Mouse (Mus musculus) bone marrow macrophage, adult 2 months (primary cell): ENCODE data around the gene Slc38a3. TPM values are rescaled to one million over a fixed set of nuclear protein-coding genes. Genes with fewer than 3 reads are reported as not detected.
A peak's percentile ranks its signal among the peaks of the same experiment; 100 is the strongest.
"Not testable (repeated sequence)": the region's sequence is repeated elsewhere in the genome, so short reads cannot be mapped to it uniquely, and the experiment has no call there.

ENCODE experiments used
- H3K27ac ChIP-seq: 2 replicates; pipeline ENCODE4 v1.5.1; 2012; ENCODE audit warnings: low read depth, low read length; ENCODE audit not compliant: insufficient read depth
- H3K4me1 ChIP-seq: 2 replicates; pipeline ENCODE4 v1.6.1; 2012; ENCODE audit warnings: low read length; ENCODE audit not compliant: control insufficient read depth, insufficient read depth
- H3K4me3 ChIP-seq: 2 replicates; pipeline ENCODE4 v1.5.1; 2012; ENCODE audit warnings: mild to moderate bottlenecking, low read length, moderate library complexity; ENCODE audit not compliant: insufficient read depth
- CTCF ChIP-seq: IDR thresholded peaks from 2 replicates; pipeline ENCODE4 v1.5.1; 2012; ENCODE audit warnings: low read depth, mild to moderate bottlenecking, low read length, moderate library complexity
- POLR2A ChIP-seq: IDR thresholded peaks from 2 replicates; pipeline ENCODE4 v1.6.1; 2012; ENCODE audit warnings: mild to moderate bottlenecking, low read depth, low read length, borderline replicate concordance
- polyA plus RNA-seq: library from polyadenylated mRNA; stranded (reverse); fragments of >200 nt; gene quantifications from 2 replicates; pipeline ENCODE4 v1.2.4, GENCODE M21; 2012; ENCODE audit not compliant: missing spikeins, insufficient read depth, insufficient read length

Gene Slc38a3
- polyA plus RNA-seq, 1 experiment, result not detected

GRCm38 (mm10) chr9:107679501-107679900 is 10.2 kb upstream of the Slc38a3 start, which contains the start of gene Gnat1:
Gene Gnat1, minus strand, starts transcription at chr9:107679712.
- H3K4me3 ChIP-seq, result no peak within 1 kb of the TSS
- H3K4me1 ChIP-seq, result peaks cover 5% of the 10 kb centered on the region
- TF ChIP-seq CTCF, result no peak
- no peak for TF ChIP-seq POLR2A
- no peak within 1 kb of the TSS for H3K27ac ChIP-seq

DNA sequence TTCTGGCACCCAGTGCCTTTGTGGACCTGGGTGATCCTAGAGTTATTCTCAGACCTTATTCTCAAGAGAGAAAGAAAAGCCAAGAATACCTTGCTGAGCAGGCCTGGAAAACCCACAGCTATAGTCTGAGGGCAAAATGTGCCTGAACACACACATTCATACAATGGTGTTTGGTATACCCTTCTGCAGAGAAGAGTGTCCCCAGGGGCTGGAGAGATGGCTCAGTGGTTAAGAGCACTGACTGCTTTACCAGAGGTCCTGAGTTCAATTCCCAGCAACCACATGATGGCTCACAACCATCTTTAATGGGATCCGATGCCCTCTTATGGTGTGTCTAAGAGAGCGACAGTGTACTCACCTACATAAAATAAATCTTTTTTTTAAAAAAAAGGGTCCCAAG is 9.5 kb upstream of the Slc38a3 start:
- Histone ChIP-seq H3K4me3 (no peak overlapping the region), H3K27ac (no peak overlapping the region), H3K4me1 (peaks cover 5% of the 10 kb centered on the region)
- TF ChIP-seq POLR2A, result no peak
- no peak for TF ChIP-seq CTCF

DNA sequence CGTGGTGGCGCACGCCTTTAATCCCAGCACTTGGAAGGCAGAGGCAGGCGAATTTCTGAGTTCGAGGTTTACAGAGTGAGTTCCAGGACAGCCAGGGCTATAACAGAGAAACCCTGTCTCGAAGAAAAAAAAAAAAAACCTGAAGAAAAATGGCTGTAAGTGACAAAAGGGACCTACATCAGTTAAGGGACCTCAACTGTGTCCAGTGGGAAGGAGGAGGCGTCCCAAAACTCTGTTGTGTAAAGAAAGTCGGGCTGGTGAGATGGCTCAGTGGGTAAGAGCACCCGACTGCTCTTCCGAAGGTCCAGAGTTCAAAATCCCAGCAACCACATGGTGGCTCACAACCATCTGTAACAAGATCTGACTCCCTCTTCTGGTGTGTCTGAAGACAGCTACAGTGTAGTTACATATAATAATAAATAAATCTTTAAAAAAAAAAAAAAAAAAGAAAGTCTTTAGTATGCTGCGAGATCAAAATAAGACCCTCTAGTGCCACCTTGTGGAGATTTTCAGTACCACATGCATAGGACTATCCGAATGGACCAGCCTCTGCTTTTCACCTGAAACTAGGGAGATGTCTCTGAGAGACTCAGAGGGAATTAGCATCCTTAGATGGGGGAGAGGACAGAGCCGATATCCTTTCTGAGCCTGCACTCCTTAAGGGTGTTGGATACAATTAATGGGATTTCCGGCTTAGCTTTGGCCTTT is 8.6 kb upstream of the Slc38a3 start:
- H3K4me1 ChIP-seq, H3K4me3 ChIP-seq, H3K27ac ChIP-seq: not testable (repeated sequence)

GRCm38 (mm10) chr9:107677091-107677784 is 7.9 kb upstream of the Slc38a3 start:
- Histone ChIP-seq H3K4me1 (peaks cover 5% of the 10 kb centered on the region), H3K27ac (no peak overlapping the region), H3K4me3 (no peak overlapping the region)
- TF ChIP-seq POLR2A (no peak), CTCF (peak; percentile 91)

- TF ChIP-seq CTCF (no peak), POLR2A (no peak)
- no peak overlapping the region for H3K27ac ChIP-seq
- H3K4me3 ChIP-seq, result peak overlapping the region; percentile 33
- H3K4me1 ChIP-seq, result peaks cover 5% of the 10 kb centered on the region
Measured at GRCm38 (mm10) chr9:107676302-107676701, 7.0 kb upstream of the Slc38a3 start.

GRCm38 (mm10) chr9:107675671-107676301 is 6.5 kb upstream of the Slc38a3 start:
- no peak overlapping the region for H3K27ac ChIP-seq
- H3K4me3 ChIP-seq, result peak overlapping the region; percentile 33
- TF ChIP-seq CTCF, result peak; percentile 36
- no peak for TF ChIP-seq POLR2A
- H3K4me1 ChIP-seq, result peaks cover 5% of the 10 kb centered on the region

- no peak for TF ChIP-seq POLR2A
- TF ChIP-seq CTCF, result no peak
- peaks cover 5% of the 10 kb centered on the region for H3K4me1 ChIP-seq
- no peak overlapping the region for H3K27ac ChIP-seq
- no peak overlapping the region for H3K4me3 ChIP-seq
Measured at GRCm38 (mm10) chr9:107674609-107675429, 5.5 kb upstream of the Slc38a3 start.

DNA sequence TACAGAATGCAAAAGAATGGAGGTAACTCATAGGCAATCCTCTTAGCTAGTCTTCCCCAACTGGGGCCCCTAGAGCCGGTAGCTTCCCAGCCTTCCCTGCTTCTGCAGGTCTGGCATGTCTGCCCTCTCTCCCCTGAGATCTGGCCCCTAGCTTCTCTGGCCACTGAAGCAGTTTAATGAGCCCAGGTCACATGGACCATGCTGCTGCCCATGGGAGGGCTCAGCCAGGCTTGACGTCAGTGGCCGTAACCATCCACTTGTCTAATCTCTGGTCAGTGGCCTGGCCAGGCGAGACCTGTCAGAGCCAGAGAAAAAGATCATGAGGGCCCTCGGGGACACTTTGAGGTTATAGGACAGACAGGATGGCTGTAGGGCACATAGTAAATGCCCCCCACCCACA is 929 bp upstream of the Slc38a3 start:
- Histone ChIP-seq H3K27ac (no peak overlapping the region), H3K4me1 (no peaks in the 10 kb centered on the region), H3K4me3 (no peak overlapping the region)
- no peak for TF ChIP-seq CTCF
- no peak for TF ChIP-seq POLR2A

DNA sequence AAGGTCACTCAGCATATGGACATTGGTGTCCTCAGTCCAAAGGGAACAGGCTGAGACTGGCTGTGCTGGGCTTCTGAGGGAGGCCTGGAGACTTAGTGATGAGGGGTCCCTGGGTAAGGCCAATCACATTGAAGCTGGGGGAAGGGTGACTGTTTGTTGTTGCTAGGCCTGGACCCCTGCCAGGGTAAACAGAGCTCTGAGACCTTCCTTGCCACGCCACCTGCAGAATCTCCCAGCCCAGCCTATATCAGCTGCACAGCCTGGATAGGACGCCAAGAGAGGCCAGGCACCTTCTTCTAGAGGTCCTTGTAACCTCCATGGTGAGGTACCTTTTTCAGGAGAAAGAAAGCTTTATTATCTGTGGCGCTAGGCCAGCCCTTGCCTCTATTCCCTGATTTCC is 414 bp downstream of the Slc38a3 start:
- Histone ChIP-seq H3K27ac (no peak overlapping the region), H3K4me3 (no peak overlapping the region), H3K4me1 (no peaks in the 10 kb centered on the region)
- TF ChIP-seq CTCF (no peak), POLR2A (no peak)
